Mouse (Mus musculus) midbrain, embryonic 12.5 days (tissue): ENCODE results near the gene 1700069L16Rik. TPM values are rescaled to one million over a fixed set of nuclear protein-coding genes. Genes with fewer than 3 reads are reported as not detected.

Source experiments
- ATAC-seq: fragments of 200-750 bp; cut with Nextera tagmentation; 2 replicates; pipeline ENCODE4 v1.8.0; 2017; ENCODE audit warnings: low read depth, moderate TSS enrichment, moderate library complexity; ENCODE audit not compliant: low FRiP score
- H3K27ac ChIP-seq: fragments of 300-500 bp; sonication (generic); replicated peaks from 2 replicates; pipeline ENCODE4 v1.5.1; 2016; ENCODE audit warnings: mild to moderate bottlenecking
- H3K27me3 ChIP-seq: fragments of 300-500 bp; sonication (generic); 2 replicates; pipeline ENCODE4 v1.6.1; 2016; ENCODE audit warnings: mild to moderate bottlenecking
- H3K36me3 ChIP-seq: fragments of 300-500 bp; sonication (generic); 2 replicates; pipeline ENCODE4 v1.6.1; 2016
- H3K4me1 ChIP-seq: fragments of 300-500 bp; sonication (generic); 2 replicates; pipeline ENCODE4 v1.6.1; 2016
- H3K4me2 ChIP-seq: fragments of 300-500 bp; sonication (generic); replicated peaks from 2 replicates; pipeline ENCODE4 v1.6.1; 2016; ENCODE audit warnings: mild to moderate bottlenecking, moderate library complexity
- H3K4me3 ChIP-seq: fragments of 300-500 bp; sonication (generic); 2 replicates; pipeline ENCODE4 v1.5.1; 2016; ENCODE audit warnings: mild to moderate bottlenecking
- H3K9ac ChIP-seq: fragments of 300-500 bp; sonication (generic); replicated peaks from 2 replicates; pipeline ENCODE4 v1.6.1; 2016; ENCODE audit warnings: mild to moderate bottlenecking, moderate library complexity
- H3K9me3 ChIP-seq: fragments of 300-500 bp; sonication (generic); 2 replicates; pipeline ENCODE4 v1.6.1; 2016; ENCODE audit warnings: mild to moderate bottlenecking
- WGBS: fragments of 180-500 bp; shearing (Covaris S2); methylation state at CpG from one replicate; pipeline ENCODE4 v1.1.7; 2016; 5-methylcytosine and 5-hydroxymethylcytosine counted together
- polyA plus RNA-seq: library from polyadenylated mRNA; unstranded; fragments of >200 nt; fragmentation: Nextera tagmentation; extraction: Ambion mirVana; gene quantifications from 2 replicates; pipeline ENCODE4 v1.2.1, GENCODE M21; 2016

Gene 1700069L16Rik
- polyA plus RNA-seq: not detected in 2 replicates

DNA sequence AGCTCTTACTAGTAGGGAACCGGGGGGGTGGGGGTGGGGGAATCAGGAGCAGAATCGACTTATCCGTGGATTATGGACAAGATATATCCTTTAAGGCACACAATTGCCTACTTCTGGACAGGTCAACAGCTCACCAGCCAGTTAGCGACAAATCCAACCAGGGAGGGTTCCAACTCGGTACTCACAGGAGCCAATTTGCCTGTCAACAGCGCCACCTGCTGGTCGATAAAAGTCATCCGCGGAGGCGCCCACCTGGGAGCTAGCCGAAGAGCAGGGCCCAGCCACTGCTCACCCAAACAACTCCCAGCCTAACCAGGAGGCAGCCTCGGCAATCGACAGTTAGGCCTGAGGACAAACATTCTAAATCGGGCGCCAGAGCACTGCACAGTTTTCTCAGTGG, at the start of gene 1700069L16Rik:
Gene 1700069L16Rik, minus strand, starts transcription at position 327 of the 400 bp plus-strand sequence.
- Histone ChIP-seq H3K4me3 (no peak within 1 kb of the TSS), H3K27me3 (no peaks in the 10 kb centered on the region; the same call in 1 of the 2 replicates), H3K36me3 (no peaks in the 10 kb centered on the region), H3K4me2 (no peak within 1 kb of the TSS), H3K27ac (no peak within 1 kb of the TSS), H3K4me1 (peaks cover 9% of the 10 kb centered on the region; the same call in 1 of the 2 replicates), H3K9me3 (no peaks in the 10 kb centered on the region), H3K9ac (no peak within 1 kb of the TSS)
- 3% methylated on average over 15 of the region's 15 CpGs for WGBS
- ATAC-seq: peak; percentile 27; the same call in 1 of the 2 replicates

DNA sequence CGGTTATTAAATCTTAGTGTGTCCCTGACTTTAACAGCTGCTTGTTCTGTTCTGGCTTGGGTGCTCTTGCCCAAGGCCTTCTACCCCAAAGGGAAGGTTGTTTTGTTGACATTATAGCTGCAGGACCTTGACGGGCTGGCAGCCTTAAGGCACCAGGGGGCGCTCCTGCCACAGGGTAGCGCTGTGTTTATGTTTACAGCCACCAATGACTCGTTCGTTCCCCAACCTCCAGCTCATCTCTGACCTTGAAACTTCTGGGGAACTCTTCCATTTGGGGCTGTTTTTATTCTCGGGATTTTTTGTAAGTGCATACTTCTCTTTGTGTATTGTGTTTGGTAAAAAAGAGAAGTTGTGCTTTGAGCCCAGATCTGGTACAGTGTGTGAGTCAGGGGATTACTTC, 49.1 kb upstream of the 1700069L16Rik start:
- Histone ChIP-seq H3K9ac (peak overlapping the region; percentile 76), H3K9me3 (no peaks in the 10 kb centered on the region), H3K4me1 (peaks cover 26% of the 10 kb centered on the region), H3K4me2 (peak overlapping the region; percentile 96), H3K4me3 (peak overlapping the region; percentile 100), H3K36me3 (peaks cover 45% of the 10 kb centered on the region), H3K27ac (no peak overlapping the region), H3K27me3 (no peaks in the 10 kb centered on the region)
- ATAC-seq: no peak
- WGBS: 1% methylated on average over 7 of the region's 7 CpGs

DNA sequence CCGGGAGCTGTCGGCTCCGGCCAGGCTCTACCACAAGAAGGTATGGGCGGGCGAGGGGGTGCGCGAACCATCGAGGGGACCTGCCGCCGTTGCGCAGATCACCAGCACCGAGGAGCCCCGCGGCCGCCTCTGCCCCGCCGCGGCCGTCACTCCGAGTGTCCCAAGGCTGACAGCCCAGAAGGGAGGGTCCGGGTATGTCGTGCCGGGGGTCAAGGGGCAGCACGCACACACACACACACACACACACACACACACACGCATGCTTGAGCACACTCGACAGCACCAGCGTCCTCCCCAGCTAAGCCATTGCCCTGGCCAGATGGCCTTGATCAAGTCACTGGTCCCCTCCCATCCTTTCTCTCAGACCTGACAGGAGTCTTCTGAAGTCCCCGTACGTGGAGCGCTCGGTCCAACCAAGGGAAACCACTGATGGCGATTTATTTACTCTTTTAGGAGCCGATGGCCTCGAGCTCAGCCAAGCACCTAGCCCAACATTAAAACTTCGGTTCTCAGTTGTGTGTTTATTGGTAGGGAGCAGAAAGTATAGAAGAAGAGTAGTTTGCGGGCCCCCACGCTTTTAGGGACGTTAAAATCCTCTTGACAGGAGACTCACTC, 48.4 kb upstream of the 1700069L16Rik start:
- Histone ChIP-seq H3K9me3 (no peaks in the 10 kb centered on the region), H3K27me3 (no peaks in the 10 kb centered on the region), H3K4me3 (peak overlapping the region; percentile 100), H3K4me2 (peak overlapping the region; percentile 96), H3K9ac (peak overlapping the region; percentile 76), H3K27ac (peak overlapping the region; percentile 99), H3K4me1 (peaks cover 31% of the 10 kb centered on the region), H3K36me3 (peaks cover 47% of the 10 kb centered on the region)
- ATAC-seq: peak; percentile 67
- 2% methylated on average over 33 of the region's 38 CpGs for WGBS

DNA sequence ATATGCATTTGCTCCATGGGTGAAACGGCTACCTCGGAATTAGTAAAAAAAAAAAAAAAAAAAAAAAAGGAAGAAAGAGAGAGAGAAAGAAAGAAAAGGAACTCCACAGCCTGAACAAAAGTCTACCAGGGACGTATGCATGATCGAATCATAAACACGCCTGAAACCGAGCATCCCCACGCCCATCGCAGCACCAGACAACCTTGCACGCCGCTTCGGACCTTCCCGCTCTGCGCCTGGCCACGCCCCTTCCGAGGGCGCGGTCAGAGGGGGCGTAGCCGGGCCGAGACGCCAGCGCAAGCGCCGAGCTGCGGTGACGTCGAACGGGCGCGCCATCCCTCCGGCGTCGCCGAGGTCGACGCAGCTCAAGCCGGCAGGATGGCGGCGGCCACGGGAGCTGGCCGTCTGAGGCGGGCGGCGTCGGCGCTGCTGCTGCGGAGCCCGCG, 47.9 kb upstream of the 1700069L16Rik start, which contains the start of the genes Sart3 and Iscu:
Gene Sart3, minus strand, starts transcription at position 61 of the 446 bp plus-strand sequence.
Gene Iscu, plus strand, starts transcription at position 299 of the 446 bp plus-strand sequence.
- Histone ChIP-seq H3K4me1 (peaks cover 31% of the 10 kb centered on the region), H3K27me3 (no peaks in the 10 kb centered on the region), H3K4me2 (peak within 1 kb of the TSS; percentile 96), H3K9me3 (no peaks in the 10 kb centered on the region), H3K36me3 (peaks cover 48% of the 10 kb centered on the region), H3K27ac (peak within 1 kb of the TSS; percentile 99), H3K4me3 (peak within 1 kb of the TSS; percentile 100), H3K9ac (peak within 1 kb of the TSS; percentile 92)
- ATAC-seq: peak; percentile 84
- WGBS: 0% methylated on average over 48 of the region's 49 CpGs

DNA sequence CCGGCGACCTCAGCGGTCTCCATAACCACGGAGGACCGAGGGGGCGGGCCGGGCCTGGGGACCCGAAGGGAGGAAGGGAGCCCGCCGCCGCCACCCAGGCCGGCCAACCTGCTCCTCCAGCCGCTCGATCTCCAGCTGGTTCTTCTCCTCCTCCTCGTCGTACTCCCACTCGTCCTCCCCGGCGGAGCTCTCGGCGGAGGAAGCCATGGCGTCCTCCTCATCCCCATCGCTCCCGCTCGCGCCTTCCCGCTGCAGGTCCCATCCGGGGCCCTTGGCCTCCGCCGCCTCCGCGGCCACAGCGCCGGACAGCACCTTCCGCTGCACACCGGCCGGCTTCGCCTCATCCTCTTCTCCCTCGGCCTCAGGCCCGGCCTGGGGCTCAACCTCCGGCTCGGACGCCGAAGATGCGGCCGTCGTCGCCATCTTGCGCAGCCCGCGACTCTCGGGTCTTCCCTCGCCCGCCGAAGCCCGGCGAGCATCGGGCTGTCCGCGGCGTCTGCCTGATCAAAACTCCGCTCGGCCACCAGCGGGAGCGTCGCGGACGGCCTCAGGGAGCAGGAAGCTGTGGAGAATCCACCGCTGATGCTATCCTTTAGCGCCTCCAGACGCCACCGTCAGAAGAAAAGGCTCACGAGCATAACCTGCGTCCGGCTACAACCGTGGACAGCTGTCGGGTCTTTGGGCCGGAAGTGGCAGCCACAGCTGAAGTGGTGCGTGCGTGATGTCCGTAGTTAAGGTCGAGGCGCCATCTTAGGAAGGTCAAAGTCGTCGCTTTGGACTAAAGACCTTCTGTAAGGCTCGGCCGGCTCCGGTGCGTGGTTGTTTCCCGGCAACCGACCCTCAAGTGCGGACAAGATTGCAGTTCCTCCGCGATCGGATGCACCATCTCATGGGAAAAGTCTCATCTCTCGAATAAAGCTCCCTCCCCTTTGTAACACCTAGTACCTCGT, 46.9 kb upstream of the 1700069L16Rik start:
- Histone ChIP-seq H3K27ac (peak overlapping the region; percentile 99), H3K36me3 (peaks cover 47% of the 10 kb centered on the region), H3K9ac (peak overlapping the region; percentile 92), H3K4me3 (peak overlapping the region; percentile 100), H3K4me1 (peaks cover 31% of the 10 kb centered on the region), H3K4me2 (peak overlapping the region; percentile 96), H3K27me3 (no peaks in the 10 kb centered on the region), H3K9me3 (no peaks in the 10 kb centered on the region)
- ATAC-seq: peak; percentile 75
- whole genome bisulfite sequencing: under 1% methylated on average over 80 of the region's 97 CpGs

DNA sequence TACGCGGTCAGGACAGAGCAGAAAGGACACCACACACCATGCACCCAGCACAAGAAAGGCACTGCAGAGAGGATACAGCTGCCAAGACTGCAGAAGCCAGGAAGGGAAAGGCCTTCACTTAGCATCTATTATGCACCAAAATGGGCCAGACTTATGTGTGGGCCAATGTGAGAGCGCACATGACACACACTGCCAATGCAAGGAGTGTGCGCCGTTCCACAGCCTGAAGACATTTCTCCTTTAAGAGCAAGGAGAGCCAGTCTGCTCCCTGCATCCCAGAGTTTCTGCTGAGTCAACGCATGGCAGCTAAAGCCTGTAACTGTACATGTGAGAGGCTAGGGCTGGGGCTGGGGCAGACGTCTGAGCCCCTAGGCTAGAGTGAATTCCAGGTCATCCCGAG, 44.2 kb upstream of the 1700069L16Rik start:
- peaks cover 41% of the 10 kb centered on the region for H3K36me3 ChIP-seq
- H3K27ac ChIP-seq: no peak overlapping the region
- no peaks in the 10 kb centered on the region for H3K27me3 ChIP-seq
- no peak overlapping the region for H3K9ac ChIP-seq
- no peak overlapping the region for H3K4me3 ChIP-seq
- no peaks in the 10 kb centered on the region for H3K9me3 ChIP-seq
- H3K4me2 ChIP-seq: no peak overlapping the region
- 97% methylated on average over 8 of the region's 8 CpGs for WGBS
- peaks cover 28% of the 10 kb centered on the region for H3K4me1 ChIP-seq
- ATAC-seq: no peak

DNA sequence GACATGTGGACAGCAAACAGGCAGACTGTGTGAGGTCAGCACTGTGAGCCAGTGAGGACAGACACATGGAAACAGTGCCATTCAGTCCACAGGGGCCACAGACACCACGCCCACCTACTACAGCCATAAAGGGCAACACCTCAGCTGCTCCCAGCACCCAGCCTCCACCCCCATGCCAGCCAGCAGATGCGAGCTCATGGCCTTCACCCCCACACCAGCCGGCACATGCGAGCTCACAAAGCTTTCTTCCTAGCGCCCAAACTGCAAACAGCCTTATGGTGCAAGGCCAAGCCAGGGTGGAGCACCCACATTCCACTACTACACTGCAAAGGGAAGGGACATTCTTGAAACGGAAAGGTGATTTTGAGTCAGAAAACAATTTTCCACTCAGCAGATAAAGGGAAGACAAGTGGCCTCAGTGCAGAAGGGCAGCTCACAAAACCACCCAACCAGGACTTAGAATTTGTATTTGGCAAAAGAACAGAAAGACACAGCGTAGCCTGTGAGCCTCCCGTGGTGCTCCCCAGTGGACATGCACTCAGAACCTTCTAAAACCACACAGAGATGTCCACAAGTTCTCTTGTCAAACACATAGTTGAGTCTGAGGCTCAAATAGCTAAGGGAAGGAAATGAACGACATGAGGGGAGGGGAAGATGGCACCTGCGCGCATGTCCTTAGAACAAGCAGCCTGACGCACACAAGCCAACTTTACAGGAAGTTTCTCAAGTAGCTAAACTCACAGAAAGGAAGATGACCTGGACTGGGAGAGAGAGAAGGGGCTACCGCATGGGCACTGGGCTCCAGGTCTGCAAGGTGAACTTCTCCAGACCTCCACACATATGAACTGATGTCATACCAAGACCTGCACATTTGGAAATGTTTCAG, 41.3 kb upstream of the 1700069L16Rik start:
- Histone ChIP-seq H3K9me3 (no peaks in the 10 kb centered on the region), H3K4me3 (no peak overlapping the region), H3K27ac (no peak overlapping the region), H3K36me3 (peaks cover 70% of the 10 kb centered on the region), H3K9ac (no peak overlapping the region), H3K4me1 (peaks cover 19% of the 10 kb centered on the region), H3K4me2 (no peak overlapping the region), H3K27me3 (no peaks in the 10 kb centered on the region)
- no peak for ATAC-seq
- WGBS: 94% methylated on average over 13 of the region's 13 CpGs

DNA sequence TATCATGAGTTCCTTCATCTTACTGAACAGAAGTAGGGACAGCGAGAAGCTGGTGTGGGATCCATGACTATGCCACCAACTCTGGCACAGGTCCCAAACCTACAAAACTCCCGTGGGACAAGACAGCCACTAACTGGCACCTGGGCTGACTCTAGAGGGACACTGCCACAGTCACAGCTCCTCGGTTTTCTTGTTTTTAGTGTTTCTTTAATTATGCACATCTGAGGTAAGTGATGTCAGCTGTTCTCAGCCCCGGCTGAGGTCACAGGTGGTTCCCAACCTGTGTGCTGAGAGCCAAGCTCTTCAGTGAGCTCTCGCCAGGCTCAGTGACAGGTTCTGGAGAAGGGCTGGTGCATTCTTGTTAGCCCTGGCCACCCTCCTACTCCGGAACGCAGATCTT, 39.9 kb upstream of the 1700069L16Rik start:
- H3K9ac ChIP-seq: no peak overlapping the region
- H3K9me3 ChIP-seq: no peaks in the 10 kb centered on the region
- H3K4me3 ChIP-seq: no peak overlapping the region
- no peak overlapping the region for H3K4me2 ChIP-seq
- 93% methylated on average over 7 of the region's 7 CpGs for WGBS
- peaks cover 5% of the 10 kb centered on the region for H3K4me1 ChIP-seq
- ATAC-seq: no peak
- no peaks in the 10 kb centered on the region for H3K27me3 ChIP-seq
- H3K27ac ChIP-seq: no peak overlapping the region
- H3K36me3 ChIP-seq: peaks cover 83% of the 10 kb centered on the region

DNA sequence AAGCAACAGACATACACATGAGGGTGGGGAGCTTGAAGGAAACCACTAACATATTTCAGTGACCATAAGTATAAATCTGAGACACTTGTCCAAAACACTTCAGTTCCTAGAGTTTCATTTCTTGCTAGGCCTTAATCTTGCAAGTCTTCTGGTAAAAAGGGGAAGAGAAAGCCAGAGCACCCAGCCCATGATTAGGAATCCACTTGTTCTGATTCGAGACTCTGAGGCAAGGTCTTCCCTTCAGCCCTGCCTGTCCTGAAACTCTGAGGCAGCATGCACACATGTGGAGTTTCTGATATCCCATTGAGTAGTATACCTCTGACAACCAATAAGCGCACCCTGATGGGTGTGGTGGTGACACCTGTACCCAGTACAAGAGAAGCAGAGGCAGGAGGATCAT, 37.0 kb upstream of the 1700069L16Rik start:
- no peak overlapping the region for H3K4me2 ChIP-seq
- no peaks in the 10 kb centered on the region for H3K4me1 ChIP-seq
- ATAC-seq: no peak
- H3K27ac ChIP-seq: no peak overlapping the region
- no peak overlapping the region for H3K4me3 ChIP-seq
- no peaks in the 10 kb centered on the region for H3K27me3 ChIP-seq
- no peaks in the 10 kb centered on the region for H3K9me3 ChIP-seq
- no peak overlapping the region for H3K9ac ChIP-seq
- WGBS: 86% methylated on average over 2 of the region's 2 CpGs
- H3K36me3 ChIP-seq: peaks cover 88% of the 10 kb centered on the region

DNA sequence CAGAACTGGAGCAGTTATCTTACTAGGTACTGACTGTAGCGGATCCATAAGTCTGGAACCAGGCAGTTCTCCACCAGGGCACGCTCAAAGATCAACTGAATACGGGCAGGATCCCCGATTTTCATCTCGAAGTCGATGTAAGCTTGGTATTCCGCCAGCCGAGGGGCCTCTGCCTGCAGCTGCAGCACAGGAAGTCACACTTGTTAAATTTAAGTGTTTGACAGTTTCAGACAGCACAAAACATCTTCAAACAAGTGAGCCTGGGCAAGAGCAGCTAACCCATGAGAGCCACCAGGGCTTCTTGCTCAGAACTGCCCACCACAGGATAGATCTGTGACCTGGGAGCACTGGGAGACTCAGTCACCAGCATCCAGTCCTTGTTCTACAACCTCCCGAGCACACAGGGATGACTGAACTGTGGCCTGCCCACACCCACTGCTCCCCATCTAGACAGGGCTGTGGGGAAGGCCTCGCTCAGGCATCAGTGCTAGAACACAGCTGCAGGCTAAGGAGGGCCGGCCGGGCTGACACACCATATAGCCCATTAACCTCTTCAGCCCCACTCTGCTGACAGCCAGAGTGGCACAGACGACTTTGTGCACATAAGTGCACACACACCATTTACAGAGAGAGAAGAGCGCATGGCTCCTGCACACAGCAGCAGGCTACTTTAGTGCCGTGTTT, 30.9 kb upstream of the 1700069L16Rik start:
- H3K27me3 ChIP-seq: no peaks in the 10 kb centered on the region
- no peak for ATAC-seq
- no peak overlapping the region for H3K27ac ChIP-seq
- 91% methylated on average over 15 of the region's 15 CpGs for WGBS
- no peak overlapping the region for H3K4me2 ChIP-seq
- H3K9me3 ChIP-seq: no peaks in the 10 kb centered on the region
- H3K36me3 ChIP-seq: peaks cover 98% of the 10 kb centered on the region
- no peak overlapping the region for H3K9ac ChIP-seq
- H3K4me3 ChIP-seq: no peak overlapping the region
- H3K4me1 ChIP-seq: no peaks in the 10 kb centered on the region
